Mouse (Mus musculus) embryonic fibroblast, embryonic 13.5 days (primary cell): ENCODE data around the gene Abhd17b.

Experiments
- CTCF ChIP-seq: IDR thresholded peaks from 2 replicates; pipeline ENCODE4 v1.5.1; 2011; ENCODE audit warnings: mild to moderate bottlenecking, control low read depth, low read length, moderate library complexity, borderline replicate concordance; ENCODE audit not compliant: insufficient read depth
- POLR2A ChIP-seq: IDR thresholded peaks from 2 replicates; pipeline ENCODE4 v1.6.1; 2011; ENCODE audit warnings: low read depth, mild to moderate bottlenecking, control low read depth, low read length, moderate library complexity

DNA sequence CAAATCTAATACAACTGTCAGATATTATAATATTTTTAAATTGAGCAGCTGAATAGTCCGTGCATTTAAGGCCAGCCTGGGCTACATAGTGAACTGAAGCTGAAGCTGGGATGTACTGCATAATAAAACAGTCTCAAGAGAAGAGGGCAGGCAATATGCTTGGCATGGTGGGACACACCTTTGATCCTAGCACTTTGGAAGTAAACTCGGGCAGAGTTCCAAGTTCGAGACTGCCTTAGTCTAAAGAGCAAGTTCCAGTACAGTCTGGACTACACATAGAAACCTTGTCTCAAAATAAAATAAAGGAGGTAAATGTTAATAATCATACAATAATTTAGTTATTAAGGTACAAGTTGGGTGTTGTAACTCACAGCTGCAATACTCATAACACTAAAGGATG is 27.1 kb downstream of the Abhd17b start:
- TF ChIP-seq CTCF (no peak), POLR2A (no peak)
